Mouse (Mus musculus): ENCODE results near the gene Setd5. TPM values are rescaled to one million over a fixed set of nuclear protein-coding genes. Genes with fewer than 3 reads are reported as not detected.

Setd5 gene
- total RNA-seq (2021): 100 to 1,000 TPM; 106 to 109 TPM
- long read RNA-seq, experiment 1, partial matches to known transcripts: 6 of 6 reads
- long read RNA-seq, experiment 1, other reads (novel, unspliced or antisense): 0 of 6 reads
- long read RNA-seq, experiment 2, partial matches to known transcripts: 0 of 10 reads
- long read RNA-seq, experiment 2, other reads (novel, unspliced or antisense): 9 of 10 reads

- peak; percentile 98 to 99 for DNase-seq (ENCODE audit: low spot score in 2 of 2)
Measured at GRCm38 (mm10) chr6:113076686-113077516, at the start of gene Setd5. Setd5 (plus strand) TSS chr6:113077365.

DNA sequence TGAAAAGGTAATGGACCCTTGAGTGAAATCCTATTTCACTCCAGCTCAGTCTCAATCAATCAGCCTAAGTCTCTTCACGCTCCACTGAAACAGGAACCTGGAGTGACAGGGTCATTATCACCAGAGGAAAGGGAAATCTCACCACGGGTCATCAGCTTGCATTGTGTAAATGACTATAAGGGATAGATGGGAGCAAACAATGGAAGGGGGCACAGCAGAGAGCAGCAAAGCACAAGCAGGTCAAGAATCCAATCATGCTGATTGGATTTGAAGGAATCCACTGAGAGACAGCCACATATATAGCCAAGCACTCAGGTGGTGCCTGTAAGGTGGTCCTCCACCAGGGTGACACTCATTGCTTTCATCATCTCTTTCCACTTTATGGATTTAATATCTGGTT is 49.7 kb upstream of the Setd5 start:
- no peak for DNase-seq (ENCODE audit: low spot score in 2 of 2)

DNA sequence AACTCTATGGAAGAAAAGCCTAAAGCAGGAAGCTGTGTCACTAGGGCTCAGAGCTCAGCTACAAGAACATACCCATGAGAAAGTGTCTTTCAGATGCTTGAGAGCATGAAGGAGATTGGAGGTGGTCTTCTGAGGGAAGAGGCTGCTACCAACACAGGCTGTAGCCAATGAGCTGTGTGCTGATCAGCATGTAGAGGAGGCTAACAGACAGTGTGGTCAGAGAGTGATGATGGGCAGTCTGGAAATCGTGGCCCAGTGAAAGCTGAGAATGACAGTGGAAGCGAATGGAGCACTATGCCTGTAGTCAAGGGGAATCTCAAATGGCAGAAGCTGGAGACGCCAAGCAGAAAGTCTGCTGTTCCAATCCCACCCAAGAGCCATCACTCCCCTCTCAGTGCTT is 48.2 kb upstream of the Setd5 start:
- no peak for DNase-seq (ENCODE audit: low spot score in 2 of 2)

GRCm38 (mm10) chr6:113030553-113030952 is 46.6 kb upstream of the Setd5 start:
- no peak for DNase-seq (ENCODE audit: low spot score in 2 of 2)

- no peak for DNase-seq (ENCODE audit: low spot score in 2 of 2)
Measured at GRCm38 (mm10) chr6:113030970-113031660, 46.0 kb upstream of the Setd5 start.

DNA sequence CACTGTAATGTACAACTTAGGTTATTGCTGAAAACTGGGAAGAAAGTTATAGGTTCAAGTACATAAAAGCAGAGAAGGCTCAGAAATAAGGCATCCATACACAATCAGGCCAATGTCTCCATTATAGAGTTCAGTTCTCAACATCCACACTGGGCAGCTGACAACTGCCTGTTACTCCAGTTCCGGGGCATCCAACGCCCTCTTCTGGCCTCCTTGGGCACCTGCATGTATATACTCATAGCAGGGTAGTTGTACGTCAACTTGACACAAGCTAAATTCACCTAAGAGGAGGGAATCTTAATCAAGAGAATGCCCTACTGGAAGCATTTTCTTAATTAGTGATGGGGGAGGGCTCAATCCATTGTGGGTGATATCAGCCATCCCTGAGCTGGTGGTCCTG is 45.0 kb upstream of the Setd5 start:
- no peak for DNase-seq (ENCODE audit: low spot score in 2 of 2)

DNA sequence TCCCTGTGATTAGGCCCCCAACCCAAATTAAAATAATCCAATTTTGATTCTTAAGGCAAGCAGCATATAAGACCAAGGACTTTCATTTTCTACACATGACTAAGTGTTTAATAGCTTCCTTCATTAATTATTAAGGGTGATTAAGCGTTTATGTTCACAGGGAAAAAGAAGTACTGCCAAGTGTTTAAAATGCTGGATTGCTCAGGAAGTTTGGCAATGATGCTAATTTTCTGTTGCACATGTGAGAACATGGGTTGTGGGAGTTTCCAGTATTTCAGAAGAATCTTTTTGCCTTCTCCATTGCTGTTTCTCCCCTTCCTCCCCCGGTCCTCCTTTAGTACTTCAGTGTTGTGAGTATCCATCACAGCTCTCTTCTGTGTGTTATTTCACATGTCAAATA is 44.0 kb upstream of the Setd5 start:
- no peak for DNase-seq (ENCODE audit: low spot score in 2 of 2)

GRCm38 (mm10) chr6:113034466-113034865 is 42.7 kb upstream of the Setd5 start:
- no peak for DNase-seq (ENCODE audit: low spot score in 2 of 2)

DNA sequence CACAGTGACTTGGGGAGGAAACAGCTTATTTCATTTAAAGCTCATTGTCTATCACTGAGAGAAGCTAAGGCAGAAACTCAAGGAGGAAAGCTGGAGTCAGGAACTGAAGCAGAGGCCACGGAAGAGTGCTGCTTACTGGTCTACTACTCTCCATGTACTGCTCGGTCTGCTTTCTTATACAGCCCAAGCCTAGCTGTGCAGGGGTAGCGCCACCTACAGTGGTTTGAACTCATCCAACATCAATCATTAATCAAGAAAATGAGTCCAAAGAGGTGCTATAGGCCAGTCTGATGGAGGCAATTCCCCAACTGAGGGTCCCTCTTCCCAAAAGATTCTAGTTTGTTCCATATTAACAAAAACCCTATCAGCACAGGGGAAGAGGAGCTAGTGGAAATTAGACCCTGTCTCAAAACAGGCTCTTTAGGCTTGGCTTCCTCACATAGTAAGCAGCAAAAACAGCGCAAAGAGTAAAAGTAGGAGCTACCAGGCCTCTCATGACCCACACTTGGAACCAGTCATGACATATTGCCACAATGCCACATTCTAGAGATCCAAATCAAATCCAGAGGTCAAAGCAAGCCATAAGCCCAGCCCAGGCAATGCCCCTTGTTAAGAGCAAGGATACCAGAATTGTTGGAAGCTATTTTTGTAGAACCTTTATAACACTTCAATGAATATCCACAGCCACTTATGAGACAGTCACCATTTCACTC is 40.5 kb upstream of the Setd5 start:
- DNase-seq (ENCODE audit: low spot score in 2 of 2): no peak

DNA sequence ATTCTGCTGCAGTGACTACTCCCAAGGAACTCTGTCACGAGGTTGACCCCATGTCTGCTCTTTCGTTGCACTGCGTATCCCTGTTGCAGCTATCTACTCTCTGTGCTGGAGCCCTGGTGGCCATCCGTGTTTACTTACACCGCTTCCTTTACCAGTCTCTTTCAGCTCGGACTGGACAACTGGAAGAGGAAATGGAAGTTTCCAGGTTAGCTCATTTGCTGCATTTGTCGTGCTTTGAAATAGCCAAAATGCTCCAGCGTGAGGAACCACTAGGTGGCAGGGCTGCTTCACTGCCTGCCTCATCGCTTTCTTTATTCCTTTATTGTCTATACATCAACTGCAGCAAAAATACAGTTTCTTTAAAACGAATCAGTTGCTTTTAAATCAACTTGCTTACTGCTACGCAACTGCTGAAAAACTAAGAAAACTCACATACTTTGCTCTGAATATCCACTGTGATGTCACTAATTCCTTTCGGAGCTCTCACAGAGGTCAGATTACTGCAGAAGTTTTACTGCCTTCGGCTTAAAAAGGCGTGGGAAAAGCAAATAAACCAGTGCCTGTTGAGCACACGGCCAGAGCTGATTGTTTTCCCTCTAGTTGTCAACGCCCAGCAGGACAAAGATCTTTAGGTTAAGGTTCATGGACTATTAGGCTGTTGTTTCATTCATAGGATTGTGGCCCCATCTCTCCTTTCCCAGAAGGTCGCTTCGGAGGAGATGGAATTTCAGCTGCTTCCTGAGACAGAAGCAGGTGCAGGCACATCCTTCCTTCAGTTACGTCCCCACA is 39.0 kb upstream of the Setd5 start:
- peak; percentile 22 to 51 for DNase-seq (ENCODE audit: low spot score in 2 of 2)

- DNase-seq (ENCODE audit: low spot score in 2 of 2): no peak
Measured at GRCm38 (mm10) chr6:113038735-113039058, 38.5 kb upstream of the Setd5 start.

GRCm38 (mm10) chr6:113040319-113040718 is 36.8 kb upstream of the Setd5 start:
- no peak for DNase-seq (ENCODE audit: low spot score in 2 of 2)

GRCm38 (mm10) chr6:113041215-113041990 is 35.8 kb upstream of the Setd5 start:
- DNase-seq (ENCODE audit: low spot score in 2 of 2): no peak

DNA sequence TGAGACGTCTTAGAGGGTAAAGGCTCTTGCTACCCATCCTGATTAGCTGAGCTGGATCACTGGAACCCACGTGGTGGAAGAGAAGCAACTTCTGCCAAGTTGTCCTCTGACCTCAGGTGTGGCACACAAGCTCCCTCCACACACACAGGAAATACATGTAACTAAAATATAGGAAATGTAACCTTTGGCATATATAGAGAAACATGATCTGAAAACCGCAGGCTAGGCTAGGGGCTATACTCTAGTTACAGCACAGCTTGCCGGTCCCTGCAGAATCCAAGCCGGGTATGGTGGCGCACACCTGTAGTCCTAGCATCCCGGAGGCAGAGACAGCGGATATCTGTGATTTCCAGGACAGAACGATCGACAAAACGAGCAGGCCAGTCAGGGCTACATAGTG is 31.6 kb upstream of the Setd5 start:
- DNase-seq (ENCODE audit: low spot score in 2 of 2): no peak

GRCm38 (mm10) chr6:113046041-113046975 is 30.9 kb upstream of the Setd5 start, which contains the start of gene Thumpd3:
Thumpd3 (plus strand) TSS chr6:113046225.
- DNase-seq (ENCODE audit: low spot score in 2 of 2): peak; percentile 98

- DNase-seq (ENCODE audit: low spot score in 2 of 2): no peak
Measured at GRCm38 (mm10) chr6:113047016-113047746, 30.0 kb upstream of the Setd5 start.

DNA sequence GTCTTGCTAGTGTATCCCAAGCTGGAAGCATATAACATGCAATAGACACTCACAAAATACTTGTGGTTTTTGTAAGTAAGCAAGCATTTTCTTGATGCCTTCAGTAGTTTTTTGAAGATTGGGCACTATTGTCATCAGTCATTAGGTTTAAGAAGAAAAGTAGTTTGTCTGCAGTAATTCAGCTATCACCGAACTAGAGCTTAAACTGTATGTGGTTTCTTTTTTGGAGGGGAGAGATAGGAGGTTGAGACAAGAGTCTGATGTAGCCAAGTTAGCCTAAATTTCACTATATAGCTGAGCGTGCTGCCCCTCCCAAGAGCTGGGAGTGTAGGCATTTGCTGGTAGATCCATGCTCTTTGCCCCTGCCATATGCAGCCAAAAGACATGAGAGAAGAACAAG is 28.8 kb upstream of the Setd5 start:
- DNase-seq (ENCODE audit: low spot score in 2 of 2): no peak

DNA sequence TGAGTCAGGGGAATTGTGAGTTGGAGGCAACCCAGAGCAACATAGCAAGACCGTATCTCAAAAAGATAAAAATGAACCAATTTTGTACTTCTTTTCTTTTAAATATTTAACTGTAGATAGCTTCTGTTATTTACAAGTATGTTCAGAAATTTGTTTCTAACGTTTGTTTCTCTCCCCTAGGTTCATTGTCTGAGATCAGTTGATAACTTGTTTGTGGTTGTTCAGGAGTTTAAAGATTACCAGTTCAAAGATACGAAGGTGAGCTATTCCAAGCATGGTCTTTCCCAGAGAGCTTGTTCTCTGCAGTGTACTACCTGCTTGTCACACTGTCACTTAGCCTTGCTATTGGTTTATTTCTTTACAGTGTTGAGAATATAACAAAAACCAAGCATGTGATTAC is 28.0 kb upstream of the Setd5 start:
- no peak for DNase-seq (ENCODE audit: low spot score in 2 of 2)
